Mouse (Mus musculus) 416B (cell line): ENCODE measurements around the gene Sox4.

Source experiments
- DNase-seq: peaks from one replicate; pipeline ENCODE4 v3.0.0; 2011; ENCODE audit warnings: low read depth

Gene Sox4

DNA sequence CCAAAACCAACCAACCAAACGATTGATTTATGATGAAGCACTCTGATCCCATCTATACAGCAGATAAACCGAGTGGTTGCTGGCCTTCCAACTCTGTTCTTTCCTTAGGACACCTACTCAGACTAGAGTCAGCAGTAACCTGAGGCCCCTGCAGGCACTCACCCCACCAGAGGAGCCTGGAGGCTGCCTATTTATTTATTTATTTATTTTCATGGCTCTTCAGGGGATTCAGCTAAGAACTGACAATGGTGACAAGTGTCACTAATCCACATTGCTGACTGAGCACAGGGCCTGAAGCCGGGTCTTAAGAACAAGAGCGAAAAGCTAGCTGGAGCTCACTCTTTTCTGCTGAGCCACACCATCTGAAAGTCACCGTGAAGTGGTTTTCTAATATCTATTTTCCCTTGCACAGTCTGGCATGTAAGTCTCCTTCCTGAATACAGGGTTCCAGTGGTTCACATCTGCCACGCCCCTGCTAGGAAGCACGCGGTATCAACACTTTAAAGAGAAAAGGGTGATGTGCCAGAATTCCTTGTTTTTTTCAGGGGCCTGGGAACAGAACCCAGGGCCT lies 6.9 kb downstream of the Sox4 start:
- peak; percentile 51 for DNase-seq

DNA sequence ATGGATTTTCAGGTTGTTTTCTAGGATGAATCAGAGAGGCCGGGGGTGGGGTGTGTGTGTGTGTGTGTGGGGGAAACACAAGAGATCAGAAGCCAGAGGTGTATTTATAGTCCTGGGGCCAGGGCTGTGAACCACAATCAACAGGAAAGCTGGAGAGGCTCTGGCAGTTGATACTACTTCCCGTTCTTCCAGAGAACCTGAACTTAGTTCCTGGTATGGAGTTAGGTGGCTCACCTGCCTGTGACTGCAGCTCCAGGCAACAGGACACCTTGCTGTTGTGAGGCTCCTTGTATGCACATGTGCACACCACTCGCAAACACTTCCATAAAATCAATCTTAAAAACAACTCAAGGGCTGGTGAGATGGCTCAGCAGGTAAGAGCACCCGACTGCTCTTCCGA lies 7.8 kb downstream of the Sox4 start:
- peak; percentile 58 for DNase-seq

DNA sequence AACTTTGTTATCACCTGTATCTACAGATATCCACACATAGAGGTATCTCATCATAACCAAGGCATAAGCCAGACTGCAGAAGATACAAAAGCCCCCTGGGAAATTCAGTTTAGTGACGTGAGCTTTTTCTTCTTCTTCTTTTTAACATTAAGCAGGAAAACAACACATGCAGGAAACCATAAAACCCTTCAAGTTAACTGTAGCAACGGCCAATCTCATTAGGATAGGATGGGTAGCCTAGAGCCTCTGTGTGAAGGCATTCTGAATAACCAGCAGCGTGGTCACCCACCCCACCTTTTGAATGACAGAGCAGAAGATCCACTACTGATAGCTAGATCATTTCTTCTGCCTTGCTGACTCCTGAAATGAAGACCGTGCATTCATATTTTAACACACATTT lies 10.6 kb downstream of the Sox4 start:
- DNase-seq, result peak; percentile 89

DNA sequence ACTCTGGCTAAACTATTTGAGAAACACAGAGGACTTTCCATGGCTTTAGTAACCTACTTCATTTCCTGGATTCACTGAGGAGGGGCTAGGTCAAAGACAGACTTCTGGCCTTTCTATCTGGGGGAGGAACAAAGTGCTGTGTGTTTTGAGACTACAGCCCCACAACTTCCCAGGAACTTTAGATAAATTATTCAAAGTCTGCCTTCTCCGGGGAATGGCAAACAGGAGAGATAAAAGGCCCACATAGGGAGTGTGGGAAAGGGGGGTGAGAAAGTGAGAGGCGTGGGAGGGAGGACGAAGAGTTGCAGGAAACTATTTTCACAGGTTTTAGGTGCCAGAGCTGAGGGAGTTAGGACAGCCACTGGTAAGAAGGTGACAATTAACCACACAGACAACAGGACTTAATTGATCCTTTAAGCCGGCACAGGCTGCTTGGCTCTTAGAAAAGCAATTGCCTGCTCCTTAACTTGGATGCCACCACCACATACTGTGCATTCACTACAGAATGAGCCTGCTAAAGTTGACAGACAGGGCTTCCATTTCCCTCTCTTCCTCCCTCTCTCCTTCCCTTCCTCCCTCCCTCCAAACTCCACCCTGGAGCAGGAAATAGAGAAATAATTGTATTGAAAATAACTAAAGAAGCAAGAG lies 11.4 kb downstream of the Sox4 start:
- no peak for DNase-seq

DNA sequence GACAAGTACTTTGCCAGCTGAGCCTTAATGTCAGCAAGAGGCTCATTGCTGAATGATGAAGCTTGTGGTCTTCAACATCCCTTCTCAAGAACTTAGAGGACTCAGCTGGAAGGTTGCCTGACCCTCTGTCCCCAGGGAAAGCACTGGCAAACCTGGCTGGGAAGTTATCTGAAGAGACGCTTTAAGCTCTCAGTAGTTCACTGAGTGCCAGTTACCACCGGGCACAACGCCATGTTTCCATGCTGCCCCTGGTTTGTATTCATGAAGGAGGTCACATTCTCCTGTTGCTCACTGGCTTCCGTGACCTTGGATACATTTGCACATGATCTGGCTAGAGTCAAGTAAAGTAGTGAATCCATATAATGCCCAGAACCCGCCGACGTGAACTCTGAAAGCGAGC lies 20.1 kb downstream of the Sox4 start:
- no peak for DNase-seq

DNA sequence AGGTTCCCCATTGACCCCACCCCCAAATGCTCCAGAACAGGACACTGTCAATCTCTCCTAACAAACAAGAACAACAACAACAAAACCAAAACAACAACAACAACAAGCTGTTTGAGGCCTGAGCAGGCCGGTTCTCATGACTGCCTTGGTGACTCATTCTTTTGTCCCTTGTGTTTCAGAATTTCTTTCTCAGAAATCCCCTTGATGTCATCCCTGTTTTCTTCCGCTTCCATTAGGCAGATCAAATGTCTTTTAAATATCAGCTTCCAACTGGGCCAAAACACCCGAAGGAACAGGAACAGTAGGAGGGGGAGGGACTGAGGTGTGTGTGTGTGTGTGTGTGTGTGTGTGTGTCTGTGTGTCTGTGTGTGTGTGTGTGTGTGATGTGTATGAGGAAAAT lies 21.7 kb downstream of the Sox4 start:
- no peak for DNase-seq

DNA sequence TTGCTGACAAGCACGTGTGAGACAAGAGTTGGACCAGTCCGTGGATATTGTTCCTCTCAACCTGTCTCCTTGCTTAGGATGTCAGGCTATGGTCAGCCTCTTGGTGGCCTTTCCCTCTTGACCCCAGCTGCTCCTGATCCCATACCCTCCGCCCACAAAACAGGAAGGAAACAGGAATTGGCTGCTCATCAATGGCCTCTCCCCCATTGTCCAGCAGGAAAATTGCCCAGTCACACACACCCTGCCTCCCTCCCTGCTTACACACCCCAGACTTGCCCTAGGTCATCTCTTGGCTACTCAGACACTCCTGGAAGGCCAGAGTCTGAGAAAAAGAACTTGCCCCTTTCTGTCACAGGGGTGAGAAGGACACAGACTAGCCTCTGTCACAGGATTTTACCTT lies 22.2 kb downstream of the Sox4 start:
- no peak for DNase-seq

DNA sequence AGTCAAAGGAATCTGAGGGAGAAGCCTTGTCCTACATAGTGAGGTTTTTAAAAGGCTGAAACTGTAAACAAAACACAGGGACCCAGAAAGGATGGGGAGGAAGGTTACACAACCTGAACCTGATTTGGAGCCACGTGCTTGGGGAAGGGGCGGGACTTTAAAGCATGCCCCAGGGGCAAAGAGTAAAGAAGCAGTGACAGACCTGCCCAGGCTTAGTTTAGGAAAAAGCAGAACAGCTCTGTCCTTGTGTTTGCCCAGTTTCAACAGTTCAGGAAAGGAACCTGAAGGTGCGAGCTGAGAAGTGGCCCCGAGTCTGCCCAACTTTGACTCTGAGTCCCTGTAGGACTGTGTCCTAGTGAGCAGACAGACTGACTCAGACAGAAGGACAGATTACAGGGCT lies 23.1 kb downstream of the Sox4 start:
- no peak for DNase-seq

DNA sequence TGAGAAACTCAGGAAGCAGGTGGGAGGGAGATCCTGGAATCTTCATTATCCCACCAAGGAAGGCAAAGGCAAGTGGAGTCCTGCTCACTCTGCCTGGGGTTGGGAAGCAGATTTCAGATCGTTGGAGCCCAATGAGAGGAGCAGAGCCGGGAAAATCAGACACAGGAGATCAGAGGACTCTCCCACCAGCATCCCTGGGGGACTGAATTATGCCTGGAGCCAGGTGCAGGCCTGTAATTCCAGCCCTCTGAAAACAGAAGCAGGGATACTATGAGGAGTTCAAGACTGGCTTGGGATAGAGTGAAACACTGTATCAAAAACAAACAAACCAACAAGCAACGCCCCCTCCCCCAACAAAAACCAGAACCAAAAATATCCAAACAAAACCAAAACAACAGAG lies 23.6 kb downstream of the Sox4 start:
- DNase-seq, result no peak

DNA sequence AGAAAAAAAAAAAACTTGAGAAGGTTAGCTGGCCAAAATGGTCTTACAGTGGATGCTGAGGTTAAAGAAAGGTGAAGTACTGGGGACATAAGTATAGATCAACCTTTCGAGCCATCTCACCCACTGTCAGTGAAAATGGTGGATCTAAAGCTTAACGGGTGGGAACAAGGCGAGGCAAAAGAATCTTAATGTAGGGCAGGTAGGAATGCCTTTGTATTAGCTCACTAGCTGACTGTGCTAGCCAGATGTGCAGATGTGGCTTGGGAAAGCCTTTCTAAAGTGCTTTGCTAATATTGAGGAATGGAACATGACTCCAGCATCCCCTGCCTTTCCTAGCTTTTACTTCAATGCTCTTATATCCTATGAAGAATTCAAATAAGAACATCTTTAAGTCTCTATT lies 30.4 kb downstream of the Sox4 start:
- DNase-seq, result no peak

DNA sequence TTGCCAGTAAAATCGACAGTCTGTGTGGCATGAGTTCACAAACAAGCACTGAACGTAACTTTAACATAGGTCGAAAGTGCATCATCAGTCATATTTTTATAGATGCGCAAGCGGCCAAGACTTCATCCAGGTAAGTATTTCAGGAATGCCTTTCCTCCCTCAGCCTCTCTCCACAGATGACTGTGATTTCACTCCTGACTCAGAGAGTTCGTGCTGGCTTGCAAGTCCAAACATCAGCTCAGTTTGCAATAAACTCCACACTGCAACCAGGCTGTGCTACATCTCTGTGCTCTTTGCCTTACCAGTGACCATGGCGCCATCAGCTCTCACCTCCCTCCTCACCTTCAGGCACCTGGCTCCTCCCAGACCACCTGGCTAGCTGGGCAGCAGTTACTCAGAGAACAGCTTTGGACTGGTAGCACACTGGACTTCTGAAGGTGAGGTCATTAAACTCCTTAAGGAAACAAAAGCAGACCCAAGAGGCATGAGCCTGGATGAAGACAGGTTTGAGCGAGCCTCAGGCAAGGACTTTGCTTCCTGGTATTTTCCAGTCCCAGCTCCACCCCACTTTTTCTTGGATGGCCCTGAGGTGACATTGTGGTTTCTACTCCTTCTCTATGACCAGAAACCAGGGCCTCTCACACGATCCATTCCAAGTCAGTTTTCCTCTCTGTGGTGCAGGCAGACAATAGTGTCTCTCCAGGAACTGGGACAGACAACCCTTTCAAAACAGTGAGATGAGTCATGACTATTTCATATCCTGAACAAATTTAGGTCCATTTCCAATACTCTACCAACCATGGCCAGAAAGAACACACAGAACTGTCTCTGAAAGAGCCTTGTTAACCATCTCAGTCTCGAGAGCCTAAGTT lies 35.9 kb downstream of the Sox4 start:
- DNase-seq, result peak; percentile 52

DNA sequence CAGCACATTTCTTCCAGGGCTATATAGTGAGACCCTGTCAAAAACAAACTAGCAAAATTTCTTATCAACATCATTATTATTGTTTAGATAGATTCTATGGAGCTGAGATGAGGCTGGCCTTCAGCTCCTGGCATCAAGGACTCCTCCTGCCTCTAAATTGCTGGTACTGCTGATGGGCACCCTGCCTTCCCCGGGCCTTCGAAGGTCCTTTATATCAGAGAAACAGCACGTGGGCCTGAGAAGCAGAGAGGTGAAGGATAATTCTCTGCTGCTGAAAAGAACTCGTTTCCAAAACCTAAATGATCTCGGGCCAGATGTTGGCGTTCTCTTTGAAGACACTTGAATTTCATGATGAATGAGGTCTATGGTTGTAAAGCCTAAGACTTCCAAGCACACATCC lies 39.9 kb downstream of the Sox4 start:
- no peak for DNase-seq

DNA sequence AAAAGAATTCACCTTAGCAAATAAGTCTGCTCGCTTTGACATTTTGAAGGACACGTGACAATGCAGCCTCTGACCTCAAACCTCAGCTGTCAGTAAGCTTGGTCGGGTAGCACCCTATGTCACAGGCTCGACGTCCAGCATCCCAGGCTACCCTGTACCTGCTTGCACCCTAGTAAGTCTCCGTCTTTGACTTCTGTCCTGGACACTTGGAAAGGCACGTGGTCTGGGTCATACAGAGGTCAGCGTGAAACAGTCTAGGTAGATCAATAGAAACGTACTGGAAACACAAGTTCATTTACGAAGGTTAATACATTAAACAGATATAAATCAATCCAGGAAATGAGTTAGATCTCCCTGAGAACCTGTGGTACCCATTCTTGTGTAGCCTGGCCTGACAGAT lies 46.5 kb downstream of the Sox4 start:
- DNase-seq, result no peak
